Mouse (Mus musculus): ENCODE measurements around the gene Dab2ip. TPM values are rescaled to one million over a fixed set of nuclear protein-coding genes. Genes with fewer than 3 reads are reported as not detected.

Dab2ip gene
- polyA plus RNA-seq, 1 experiment = 46.9 TPM

DNA sequence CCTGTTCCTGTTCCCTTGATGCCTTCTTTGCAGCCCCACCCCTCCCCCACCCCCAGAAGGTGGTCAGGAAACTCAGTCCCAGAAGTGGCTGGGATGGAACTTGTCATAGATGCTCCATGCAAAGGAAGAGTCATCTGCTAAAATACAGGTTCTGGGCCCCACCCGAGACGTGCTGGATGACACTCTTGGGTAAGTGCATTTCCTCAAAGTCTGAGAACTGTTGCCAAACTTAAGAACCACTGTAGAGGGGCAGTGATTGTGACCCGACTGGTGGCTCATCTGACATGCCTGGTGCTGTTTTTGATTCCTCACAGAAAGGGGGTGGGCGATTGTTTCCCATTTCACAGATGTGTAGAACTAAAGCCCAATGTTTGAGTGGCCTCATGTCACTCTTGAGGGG lies 111.7 kb downstream of the Dab2ip start:
- Histone ChIP-seq H3K4me3 (no peak overlapping the region), H3K4me2 (ENCODE audit: low read depth) (no peak overlapping the region), H3K36me3 (ENCODE audit: control insufficient read depth, insufficient read depth) (no peaks in the 10 kb centered on the region), H3K79me2 (ENCODE audit: control insufficient read depth, insufficient read depth) (peaks cover 76% of the 10 kb centered on the region), H3K27me3 (ENCODE audit: control insufficient read depth, insufficient read depth, insufficient read length) (no peaks in the 10 kb centered on the region), H3ac (ENCODE audit: control insufficient read depth, insufficient read length) (no peak overlapping the region)
- TF ChIP-seq CEBPB (IDR thresholded peaks at IDR 0.05; ENCODE audit: insufficient read depth, poor library complexity, severe bottlenecking) (no peak), MYOG (IDR thresholded peaks at IDR 0.05; ENCODE audit: control insufficient read depth in 1 of 3, insufficient read depth in 1 of 3, insufficient read length in 2 of 3, low read depth in 2 of 3) (no peak), MAX (IDR thresholded peaks at IDR 0.05; ENCODE audit: low read depth) (no peak), REST (IDR thresholded peaks at IDR 0.05; ENCODE audit: insufficient read depth, insufficient read length) (no peak), TCF12 (IDR thresholded peaks at IDR 0.05; ENCODE audit: insufficient read depth, poor library complexity, severe bottlenecking) (no peak), POLR2A (IDR thresholded peaks at IDR 0.05; ENCODE audit: insufficient read length, low read depth) (no peak), MYOD1 (IDR thresholded peaks at IDR 0.05; ENCODE audit: control insufficient read depth in 1 of 3, insufficient read length in 2 of 3, low read depth in 2 of 3) (no peak), USF1 (IDR thresholded peaks at IDR 0.05; ENCODE audit: low read depth) (no peak), SRF (IDR thresholded peaks at IDR 0.05; ENCODE audit: control insufficient read depth, insufficient read length, low read depth) (no peak), E2F4 (IDR thresholded peaks at IDR 0.05; ENCODE audit: insufficient read depth) (no peak)

DNA sequence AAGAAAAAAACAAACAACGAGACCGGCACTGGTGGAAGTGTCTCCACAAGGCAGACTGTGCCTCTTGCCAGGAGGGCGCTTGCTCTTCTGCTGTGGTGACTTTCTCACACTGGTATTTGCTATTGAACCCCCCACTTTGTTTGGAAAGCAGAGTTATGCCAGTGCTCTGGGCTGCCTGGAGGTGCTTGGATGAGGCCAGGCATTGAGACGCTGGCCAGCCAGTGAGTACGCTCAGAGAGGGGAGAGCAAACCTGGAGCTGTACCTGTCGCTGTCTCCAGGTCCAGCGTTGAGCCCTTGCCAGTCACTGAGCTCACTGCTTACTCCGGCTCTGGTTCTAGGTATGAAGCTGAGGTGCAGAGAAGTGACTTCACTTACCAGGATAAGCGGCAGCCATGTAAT lies 112.2 kb downstream of the Dab2ip start:
- TF ChIP-seq MYOD1 (IDR thresholded peaks at IDR 0.05; ENCODE audit: control insufficient read depth in 1 of 3, insufficient read length in 2 of 3, low read depth in 2 of 3) = no peak
- no peak for TF ChIP-seq MYOG (IDR thresholded peaks at IDR 0.05; ENCODE audit: control insufficient read depth in 1 of 3, insufficient read depth in 1 of 3, insufficient read length in 2 of 3, low read depth in 2 of 3)
- TF ChIP-seq CEBPB (IDR thresholded peaks at IDR 0.05; ENCODE audit: insufficient read depth, poor library complexity, severe bottlenecking) = no peak
- TF ChIP-seq MAX (IDR thresholded peaks at IDR 0.05; ENCODE audit: low read depth) = no peak
- TF ChIP-seq TCF3 (IDR thresholded peaks at IDR 0.05; ENCODE audit: insufficient read length, low read depth) = no peak
- no peak for TF ChIP-seq USF1 (IDR thresholded peaks at IDR 0.05; ENCODE audit: low read depth)
- TF ChIP-seq POLR2AphosphoS2 (IDR thresholded peaks at IDR 0.05; ENCODE audit: insufficient read length, low read depth) = no peak
- TF ChIP-seq REST (IDR thresholded peaks at IDR 0.05; ENCODE audit: insufficient read depth, insufficient read length) = no peak
- no peak for TF ChIP-seq SRF (IDR thresholded peaks at IDR 0.05; ENCODE audit: control insufficient read depth, insufficient read length, low read depth)
- Histone ChIP-seq H3K79me2 (ENCODE audit: control insufficient read depth, insufficient read depth) (peaks cover 76% of the 10 kb centered on the region), H3K36me3 (ENCODE audit: control insufficient read depth, insufficient read depth) (no peaks in the 10 kb centered on the region), H3K4me2 (ENCODE audit: low read depth) (no peak overlapping the region), H3K27me3 (ENCODE audit: control insufficient read depth, insufficient read depth, insufficient read length) (no peaks in the 10 kb centered on the region), H3K4me3 (no peak overlapping the region), H3ac (ENCODE audit: control insufficient read depth, insufficient read length) (no peak overlapping the region)

- Histone ChIP-seq H3K79me2 (ENCODE audit: control insufficient read depth, insufficient read depth) (peaks cover 75% of the 10 kb centered on the region), H3K36me3 (ENCODE audit: control insufficient read depth, insufficient read depth) (no peaks in the 10 kb centered on the region), H3K4me2 (ENCODE audit: low read depth) (no peak overlapping the region), H3ac (ENCODE audit: control insufficient read depth, insufficient read length) (no peak overlapping the region), H3K27me3 (ENCODE audit: control insufficient read depth, insufficient read depth, insufficient read length) (no peaks in the 10 kb centered on the region), H3K4me3 (no peak overlapping the region)
- TF ChIP-seq TCF3 (IDR thresholded peaks at IDR 0.05; ENCODE audit: insufficient read length, low read depth) (no peak), TCF12 (IDR thresholded peaks at IDR 0.05; ENCODE audit: insufficient read depth, poor library complexity, severe bottlenecking) (no peak), MYOD1 (IDR thresholded peaks at IDR 0.05; ENCODE audit: control insufficient read depth in 1 of 3, insufficient read length in 2 of 3, low read depth in 2 of 3) (no peak), MAX (IDR thresholded peaks at IDR 0.05; ENCODE audit: low read depth) (no peak), POLR2A (IDR thresholded peaks at IDR 0.05; ENCODE audit: insufficient read length, low read depth) (no peak), E2F4 (IDR thresholded peaks at IDR 0.05; ENCODE audit: insufficient read depth) (no peak), SRF (IDR thresholded peaks at IDR 0.05; ENCODE audit: control insufficient read depth, insufficient read length, low read depth) (no peak), CEBPB (IDR thresholded peaks at IDR 0.05; ENCODE audit: insufficient read depth, poor library complexity, severe bottlenecking) (no peak), MYOG (IDR thresholded peaks at IDR 0.05; ENCODE audit: control insufficient read depth in 1 of 3, insufficient read depth in 1 of 3, insufficient read length in 2 of 3, low read depth in 2 of 3) (no peak), USF1 (IDR thresholded peaks at IDR 0.05; ENCODE audit: low read depth) (no peak)
Measured at GRCm38 (mm10) chr2:35671980-35672910, 114.2 kb downstream of the Dab2ip start.

DNA sequence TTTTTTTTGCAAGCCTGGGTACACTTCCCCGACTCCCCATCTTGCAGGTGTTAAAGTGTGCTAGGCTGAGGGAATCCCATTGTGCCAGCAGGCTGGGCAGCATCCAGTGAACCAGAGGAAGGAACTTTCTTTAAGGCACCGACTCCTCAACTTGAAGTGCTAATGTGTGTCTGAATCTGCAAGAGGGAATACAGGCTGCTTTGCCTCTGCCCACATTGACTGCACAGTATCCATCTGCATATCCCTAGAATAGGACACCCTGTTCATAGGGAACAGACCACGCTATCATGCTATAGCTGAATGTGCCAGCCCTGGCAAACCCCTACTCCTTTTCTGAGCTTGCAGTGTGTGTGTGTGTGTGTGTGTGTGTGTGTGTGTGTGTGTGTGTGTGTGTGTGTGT lies 115.1 kb downstream of the Dab2ip start:
- Histone ChIP-seq H3K36me3 (ENCODE audit: control insufficient read depth, insufficient read depth) (no peaks in the 10 kb centered on the region), H3K27me3 (ENCODE audit: control insufficient read depth, insufficient read depth, insufficient read length) (no peaks in the 10 kb centered on the region), H3K4me3 (no peak overlapping the region), H3K79me2 (ENCODE audit: control insufficient read depth, insufficient read depth) (peaks cover 75% of the 10 kb centered on the region), H3K4me2 (ENCODE audit: low read depth) (no peak overlapping the region), H3ac (ENCODE audit: control insufficient read depth, insufficient read length) (no peak overlapping the region)
- TF ChIP-seq MAX (IDR thresholded peaks at IDR 0.05; ENCODE audit: low read depth) (no peak), POLR2A (IDR thresholded peaks at IDR 0.05; ENCODE audit: insufficient read length, low read depth) (no peak), CEBPB (IDR thresholded peaks at IDR 0.05; ENCODE audit: insufficient read depth, poor library complexity, severe bottlenecking) (no peak), TCF3 (IDR thresholded peaks at IDR 0.05; ENCODE audit: insufficient read length, low read depth) (no peak), POLR2AphosphoS2 (IDR thresholded peaks at IDR 0.05; ENCODE audit: insufficient read length, low read depth) (no peak), MYOD1 (IDR thresholded peaks at IDR 0.05; ENCODE audit: control insufficient read depth in 1 of 3, insufficient read length in 2 of 3, low read depth in 2 of 3) (no peak), MYOG (IDR thresholded peaks at IDR 0.05; ENCODE audit: control insufficient read depth in 1 of 3, insufficient read depth in 1 of 3, insufficient read length in 2 of 3, low read depth in 2 of 3) (no peak), E2F4 (IDR thresholded peaks at IDR 0.05; ENCODE audit: insufficient read depth) (no peak), USF1 (IDR thresholded peaks at IDR 0.05; ENCODE audit: low read depth) (no peak), REST (IDR thresholded peaks at IDR 0.05; ENCODE audit: insufficient read depth, insufficient read length) (no peak), TCF12 (IDR thresholded peaks at IDR 0.05; ENCODE audit: insufficient read depth, poor library complexity, severe bottlenecking) (no peak), SRF (IDR thresholded peaks at IDR 0.05; ENCODE audit: control insufficient read depth, insufficient read length, low read depth) (no peak)

Measured in myocyte (in vitro differentiated cells).